16 mouse cellular contexts compared by ENCODE assay signal in genomic region chr10:93306367-93306766, GRCm38 (mm10). TPM values are rescaled to one million over a fixed set of nuclear protein-coding genes. Genes with fewer than 3 reads are reported as not detected.
DNase-seq lines count a peak whose midpoint lies in the region; ATAC-seq and TF ChIP-seq lines count a peak whose summit lies in the region.
"Had no signal": no experiment of that assay in that cellular context is flagged by ENCODE, and none has a peak within 500 bp of the region (broad histone marks: within the 10 kb centered on the region; RNA-seq: fewer than 3 reads in every experiment).

No protein-coding gene starts in this region.

- no peak for TF ChIP-seq CTCF in kidney, postnatal 0 days (IDR thresholded peaks at IDR 0.05; ENCODE audit: low read depth)

- 82% methylated on average over 11 of the region's 11 CpGs for WGBS in heart, embryonic 11.5 days (ENCODE audit: insufficient replicate concordance)
- WGBS in kidney, postnatal 0 days = 65% methylated on average over 11 of the region's 11 CpGs
- 78% methylated on average over 11 of the region's 11 CpGs for WGBS in intestine, embryonic 15.5 days

- no peaks in the 10 kb centered on the region for H3K36me3 ChIP-seq in heart, embryonic 11.5 days (ENCODE audit: control insufficient read depth, insufficient read depth, low read length)
- no peaks in the 10 kb centered on the region for H3K36me3 ChIP-seq in kidney, postnatal 0 days (ENCODE audit: insufficient read depth, low read length)
- no peaks in the 10 kb centered on the region for H3K36me3 ChIP-seq in intestine, embryonic 15.5 days
- H3K36me3 ChIP-seq: forebrain, embryonic 12.5 days; neural tube, embryonic 13.5 days had no signal

- 0 out of 2 replicates have a peak, but pooled peaks cover 2% of the 10 kb centered on the region for H3K4me1 ChIP-seq in heart, embryonic 11.5 days (ENCODE audit: control insufficient read depth, insufficient read depth, low read length)
- 0 out of 2 replicates have a peak, but pooled peaks cover 5% of the 10 kb centered on the region for H3K4me1 ChIP-seq in kidney, postnatal 0 days (replicated peaks; ENCODE audit: insufficient read depth, low read length)
- 0 out of 2 replicates have a peak, but pooled peaks cover under 1% of the 10 kb centered on the region for H3K4me1 ChIP-seq in intestine, embryonic 15.5 days (replicated peaks)

- ATAC-seq in heart, embryonic 11.5 days (replicated peaks; ENCODE audit: insufficient number of reproducible peaks, low FRiP score, low TSS enrichment) = no peak
- ATAC-seq in kidney, postnatal 0 days (replicated peaks; ENCODE audit: low FRiP score, low read depth) = no peak
- no peak for ATAC-seq in intestine, embryonic 15.5 days

- DNase-seq in heart, adult 8-10 months (ENCODE audit: low spot score) = no peak
- no peak for DNase-seq in kidney, postnatal 0 days (ENCODE audit: low spot score)
- no peak for DNase-seq in kidney, adult 9 months
- DNase-seq in 416B (ENCODE audit: low read depth) = peak; percentile 31
- peak; percentile 51 for DNase-seq in induced T-regulatory cell, adult 2 months (ENCODE audit: low read depth)
- DNase-seq in adrenal gland, adult 8-10 months = no peak
- DNase-seq: adrenal gland, postnatal 36 days; cerebellum, adult 2 months; kidney, postnatal 36 days; lung, postnatal 10 days; midbrain, embryonic 14.5 days; thymus, adult 2 months had no signal

- no peak overlapping the region for H3K4me3 ChIP-seq in heart, embryonic 11.5 days (ENCODE audit: low read depth, low read length)
- no peak overlapping the region; the same call in 1 of the 2 replicates for H3K4me3 ChIP-seq in kidney, postnatal 0 days (replicated peaks; ENCODE audit: low read depth, low read length)
- no peak overlapping the region for H3K4me3 ChIP-seq in intestine, embryonic 15.5 days (replicated peaks)
- H3K4me3 ChIP-seq: forebrain, embryonic 12.5 days; neural tube, embryonic 13.5 days had no signal

- no peaks in the 10 kb centered on the region for H3K27me3 ChIP-seq in heart, embryonic 11.5 days (ENCODE audit: control insufficient read depth, insufficient read depth, low read length)
- H3K27me3 ChIP-seq in kidney, postnatal 0 days (ENCODE audit: insufficient read depth, low read length) = no peaks in the 10 kb centered on the region
- H3K27me3 ChIP-seq in intestine, embryonic 15.5 days (replicated peaks) = peaks cover 3% of the 10 kb centered on the region; the same call in 1 of the 2 replicates
- H3K27me3 ChIP-seq: neural tube, embryonic 13.5 days had no signal

- peak overlapping the region; percentile 12 for H3K4me2 ChIP-seq in heart, embryonic 11.5 days
- H3K4me2 ChIP-seq in kidney, postnatal 0 days (ENCODE audit: low read length) = peak overlapping the region; percentile 30; the same call in 1 of the 2 replicates
- no peak overlapping the region for H3K4me2 ChIP-seq in intestine, embryonic 15.5 days (replicated peaks)
- H3K4me2 ChIP-seq: forebrain, embryonic 12.5 days had no signal

- H3K9ac ChIP-seq in heart, embryonic 11.5 days (ENCODE audit: low read depth, low read length) = no peak overlapping the region
- H3K9ac ChIP-seq in kidney, postnatal 0 days (ENCODE audit: low read depth, low read length) = 0 out of 2 replicates have a peak overlapping the region, but pooled peaks have one; percentile 23
- H3K9ac ChIP-seq in intestine, embryonic 15.5 days = no peak overlapping the region
- H3K9ac ChIP-seq: forebrain, embryonic 12.5 days; neural tube, embryonic 13.5 days had no signal

- no peak overlapping the region for H3K27ac ChIP-seq in heart, embryonic 11.5 days (ENCODE audit: low read depth, low read length)
- H3K27ac ChIP-seq in kidney, postnatal 0 days = 0 out of 2 replicates have a peak overlapping the region, but pooled peaks have one; percentile 25
- H3K27ac ChIP-seq in intestine, embryonic 15.5 days = no peak overlapping the region
- H3K27ac ChIP-seq: forebrain, embryonic 12.5 days; neural tube, embryonic 13.5 days had no signal

- no peaks in the 10 kb centered on the region for H3K9me3 ChIP-seq in heart, embryonic 11.5 days (replicated peaks; ENCODE audit: control insufficient read depth, low read length)
- no peaks in the 10 kb centered on the region for H3K9me3 ChIP-seq in kidney, postnatal 0 days (replicated peaks; ENCODE audit: low read length)
- H3K9me3 ChIP-seq in intestine, embryonic 15.5 days = no peaks in the 10 kb centered on the region
- H3K9me3 ChIP-seq: forebrain, embryonic 12.5 days; neural tube, embryonic 13.5 days had no signal

RNA-seq across cellular contexts. Expression of gene Elk3, which starts 4.6 kb away (rescaled TPM):
- 39.9 and 42.1 TPM in 2 replicates for polyA plus RNA-seq in heart, embryonic 11.5 days (2014; fragmentation: Nextera tagmentation; extraction: Ambion mirVana)
- 10 to 100 TPM; 32.0 to 37.6 (median 35.2) TPM for total RNA-seq in heart, adult 8-10 months (2022)
- polyA plus RNA-seq in kidney, postnatal 0 days (2015; fragmentation: Nextera tagmentation; extraction: Ambion mirVana) = 50.2 and 53.9 TPM in 2 replicates
- total RNA-seq in adrenal gland, adult 8-10 months (2022) = 10 to 100 TPM; 32.3 to 51.1 (median 46.1) TPM
- 21.9 and 22.3 TPM in 2 replicates for polyA plus RNA-seq in intestine, embryonic 15.5 days (2015; fragmentation: Nextera tagmentation; extraction: Ambion mirVana)

Comparison
In these comparisons a context has a peak if more than half of its experiments do, and no peak if none do; other contexts are left out.
1. DNase-seq: peak in 416B (single experiment) and induced T-regulatory cell, adult 2 months (single experiment); none in heart, adult 8-10 months (single experiment), kidney, postnatal 0 days (single experiment), kidney, adult 9 months (single experiment) and adrenal gland, adult 8-10 months (single experiment).